ENCODE assay signal across 1 mouse cellular context in the genomic region with DNA sequence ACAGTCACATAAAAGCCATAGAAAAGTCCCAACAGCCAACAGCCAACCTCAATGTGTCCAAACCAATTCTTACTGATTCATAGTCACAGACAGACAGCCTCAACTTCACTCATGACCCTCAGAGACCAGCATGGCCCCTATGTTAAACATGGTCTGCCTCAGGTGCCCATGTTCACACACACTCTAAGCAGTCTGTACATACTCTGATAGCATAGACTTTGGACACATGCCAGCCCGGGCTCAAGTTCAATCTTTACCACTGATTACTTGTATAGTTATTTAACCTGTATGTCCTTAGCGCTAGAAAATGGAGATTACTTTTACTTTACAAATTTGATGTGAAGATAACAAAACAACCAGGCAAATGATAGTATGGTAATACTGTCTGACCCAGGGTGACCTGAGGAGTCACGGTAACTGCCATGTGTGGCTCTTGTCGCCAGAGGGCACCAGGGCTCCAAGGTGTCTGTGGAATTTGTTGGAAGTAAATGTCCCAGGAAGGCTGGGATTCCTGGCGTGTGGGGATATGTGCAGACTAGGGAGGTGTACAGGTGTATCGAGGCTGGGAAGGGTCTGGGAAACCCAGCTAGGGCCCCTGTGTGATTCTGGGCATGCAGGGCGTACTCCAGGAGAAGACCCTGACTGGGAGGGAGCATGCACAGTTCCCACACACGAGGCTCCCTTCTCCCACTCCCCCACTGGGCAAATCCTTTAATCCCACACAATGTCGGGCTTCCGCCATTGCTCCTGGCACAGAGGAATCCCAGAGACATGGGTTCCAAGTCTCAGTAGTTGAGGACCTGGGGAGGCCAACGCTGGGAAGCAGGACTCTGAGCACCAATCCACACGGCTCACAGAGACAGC.
TF ChIP-seq lines count a peak whose summit lies in the region.

No protein-coding gene starts in this region.

TF ChIP-seq in MEL, 35 proteins besides CTCF, POLR2A, EP300 and RAD21 (continued from another document):
- TF ChIP-seq E2F4 (IDR thresholded peaks at IDR 0.05; ENCODE audit: borderline replicate concordance, low read depth, low read length) (no peak), TCF12 (IDR thresholded peaks at IDR 0.05; ENCODE audit: low read depth, low read length) (peak; percentile 93), MAFK (IDR thresholded peaks at IDR 0.05; ENCODE audit: borderline replicate concordance, low read depth, low read length) (no peak; the same call in 1 of the 2 replicates), ELF1 (IDR thresholded peaks at IDR 0.05; ENCODE audit: low read depth, low read length) (no peak), MAX (IDR thresholded peaks at IDR 0.05; ENCODE audit: low read length) (peak; percentile 38; the same call in 1 of the 2 replicates), NELFE (IDR thresholded peaks at IDR 0.05; ENCODE audit: low read depth, low read length) (no peak), GATA1 (IDR thresholded peaks at IDR 0.05; ENCODE audit: low read depth, low read length) (peak; percentile 64; the same call in 1 of the 2 replicates), ETS1 (IDR thresholded peaks at IDR 0.05; ENCODE audit: low read depth, low read length) (peak; percentile 88), TAL1 (IDR thresholded peaks at IDR 0.05; ENCODE audit: low read length) (peak; percentile 79), TBP (IDR thresholded peaks at IDR 0.05; ENCODE audit: low read depth, low read length) (no peak), SIN3A (IDR thresholded peaks at IDR 0.05; ENCODE audit: low read length) (peak; percentile 44; the same call in 1 of the 2 replicates), SMC3 (IDR thresholded peaks at IDR 0.05; ENCODE audit: low read depth, low read length) (peak; percentile 41), CHD1 (IDR thresholded peaks at IDR 0.05; ENCODE audit: low read depth, low read length) (no peak), HCFC1 (IDR thresholded peaks at IDR 0.05; ENCODE audit: low read depth, low read length) (no peak), UBTF (IDR thresholded peaks at IDR 0.05; ENCODE audit: borderline replicate concordance, insufficient read depth, low read depth, low read length) (no peak)
